Mouse (Mus musculus) left cerebral cortex, adult 9 months (tissue): ENCODE measurements around the gene Pbx1.
A peak's percentile ranks its signal among the peaks of the same experiment; 100 is the strongest.

ENCODE experiments used
- DNase-seq, 2 experiments: peaks; one replicate each; pipeline ENCODE4 v3.0.0; 2022; ENCODE audit warnings: low spot score in 2 of 2

The Pbx1 gene

DNA sequence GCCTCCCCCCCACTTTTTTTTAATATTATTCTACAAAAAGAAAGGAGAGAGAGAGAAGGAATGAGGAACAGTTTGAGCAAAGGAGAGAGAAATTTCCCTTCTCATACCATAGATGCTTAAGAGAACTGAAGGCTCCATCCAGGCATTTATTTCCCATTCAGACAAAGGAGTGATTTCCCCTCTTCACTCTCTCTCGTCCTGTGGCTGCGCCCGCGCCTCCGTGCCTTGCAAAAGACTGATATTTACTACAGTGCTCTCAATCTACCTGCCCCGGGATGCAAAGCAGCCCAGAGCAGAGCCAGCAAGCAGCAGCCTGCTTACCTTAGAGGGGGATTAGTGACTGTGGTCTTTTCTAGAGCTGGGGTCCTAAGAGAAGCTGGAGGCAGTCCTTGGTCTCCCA lies 131.6 kb downstream of the Pbx1 start:
- no peak for DNase-seq

DNA sequence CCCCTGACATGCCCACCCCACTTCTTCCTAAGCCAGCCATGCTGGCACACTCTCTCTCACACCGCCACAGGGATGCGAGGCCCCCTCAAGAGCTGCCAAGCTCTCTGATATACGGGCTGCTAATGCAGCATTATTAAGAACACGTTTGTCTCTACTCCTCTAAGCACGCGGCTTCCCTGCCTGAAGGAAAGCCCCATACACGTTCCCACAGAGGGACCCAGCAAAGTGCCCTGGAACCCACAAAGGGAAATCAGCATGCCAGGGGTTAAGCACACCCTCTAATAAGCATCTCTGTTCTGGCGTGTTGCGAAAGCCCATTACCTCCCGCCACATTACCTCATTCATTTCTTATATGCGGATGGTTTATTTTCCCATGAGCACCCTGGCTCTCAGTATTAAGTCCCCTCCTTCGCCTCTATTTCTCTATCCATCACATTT lies 132.1 kb downstream of the Pbx1 start:
- no peak for DNase-seq

GRCm38 (mm10) chr1:168299181-168299580 lies 132.9 kb downstream of the Pbx1 start:
- no peak for DNase-seq

DNA sequence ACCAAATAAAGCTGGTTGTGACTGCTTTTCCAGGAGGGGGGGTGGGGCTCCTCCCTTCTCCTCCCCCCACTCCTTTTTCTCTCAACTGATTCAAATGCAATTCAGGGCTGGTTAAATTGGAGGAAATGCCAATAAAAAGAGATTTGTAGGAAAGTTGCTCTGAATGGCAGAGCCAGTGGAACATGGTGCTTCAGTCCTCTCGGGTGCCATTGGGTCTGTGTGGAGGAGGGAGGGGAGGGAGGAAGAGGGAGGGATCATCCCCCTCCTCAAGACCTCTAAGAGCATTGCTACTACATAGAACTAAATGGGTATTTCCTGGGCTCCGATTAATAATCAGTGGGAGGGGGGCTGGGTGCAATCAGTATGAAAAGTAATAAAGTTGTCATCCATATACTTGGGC lies 135.8 kb downstream of the Pbx1 start:
- DNase-seq: no peak

DNA sequence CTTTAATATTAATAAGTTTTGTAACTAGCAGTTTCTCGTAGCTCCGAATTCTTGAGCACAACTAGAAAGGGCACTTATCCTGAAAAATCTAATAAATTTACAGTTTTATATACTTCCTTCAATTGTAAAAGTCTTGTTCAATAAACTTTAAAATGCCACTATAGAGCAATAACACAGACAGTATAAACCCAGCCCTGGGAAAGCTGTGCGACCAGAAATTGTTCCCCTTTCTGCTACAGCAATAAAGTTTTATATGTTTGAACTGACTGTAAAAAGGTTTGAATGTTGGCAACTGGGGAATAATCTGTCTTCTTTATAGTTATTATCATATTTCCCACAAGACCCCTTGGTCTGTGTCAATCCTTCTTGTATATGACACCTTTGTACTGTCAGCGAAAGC lies 136.3 kb downstream of the Pbx1 start:
- DNase-seq: no peak

- DNase-seq: no peak
These were observed 138.4 kb downstream of the Pbx1 start for GRCm38 (mm10) chr1:168293673-168294072.

- DNase-seq: no peak
These were observed 140.0 kb downstream of the Pbx1 start for GRCm38 (mm10) chr1:168292106-168292505.

GRCm38 (mm10) chr1:168291643-168292040 lies 140.4 kb downstream of the Pbx1 start:
- no peak for DNase-seq

- peak in 1 of 2 experiments; percentile 34 for DNase-seq
These were observed 140.9 kb downstream of the Pbx1 start for GRCm38 (mm10) chr1:168291001-168291642.

- DNase-seq: no peak
These were observed 141.7 kb downstream of the Pbx1 start for GRCm38 (mm10) chr1:168290236-168290985.

DNA sequence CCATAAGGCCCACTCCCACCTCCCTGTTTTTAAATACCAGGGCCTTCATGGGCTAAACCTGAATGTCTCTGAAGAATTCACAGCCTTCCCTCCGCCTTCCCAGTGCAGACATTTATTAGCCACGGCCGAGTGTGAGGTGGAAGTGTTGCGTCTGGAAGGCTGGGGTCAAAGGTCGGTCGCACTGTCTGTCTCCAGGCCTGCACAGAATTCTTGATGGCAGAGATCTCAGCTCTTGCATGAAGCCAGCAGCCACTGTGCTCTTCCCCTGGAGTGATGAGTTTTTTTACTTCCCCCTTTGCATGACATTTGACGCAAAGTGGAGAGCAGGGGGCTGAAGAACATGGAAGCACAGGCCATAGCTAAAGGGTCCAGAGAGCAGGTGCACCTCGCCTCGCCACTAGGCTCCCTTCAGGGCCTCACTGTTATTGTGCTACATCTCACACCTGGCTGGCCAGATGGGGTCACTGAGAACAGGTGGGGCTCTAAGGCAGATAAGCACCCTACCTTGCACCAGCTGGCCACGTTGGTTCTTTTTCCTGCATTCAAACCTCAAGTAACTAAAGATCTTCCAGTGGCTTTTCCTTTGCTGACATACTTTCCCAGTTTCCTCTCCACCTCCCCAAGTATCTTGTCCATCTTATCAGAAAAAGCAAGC lies 143.1 kb downstream of the Pbx1 start:
- no peak for DNase-seq

- peak in 1 of 2 experiments; percentile 67 for DNase-seq
These were observed 144.1 kb downstream of the Pbx1 start for GRCm38 (mm10) chr1:168287843-168288591.

DNA sequence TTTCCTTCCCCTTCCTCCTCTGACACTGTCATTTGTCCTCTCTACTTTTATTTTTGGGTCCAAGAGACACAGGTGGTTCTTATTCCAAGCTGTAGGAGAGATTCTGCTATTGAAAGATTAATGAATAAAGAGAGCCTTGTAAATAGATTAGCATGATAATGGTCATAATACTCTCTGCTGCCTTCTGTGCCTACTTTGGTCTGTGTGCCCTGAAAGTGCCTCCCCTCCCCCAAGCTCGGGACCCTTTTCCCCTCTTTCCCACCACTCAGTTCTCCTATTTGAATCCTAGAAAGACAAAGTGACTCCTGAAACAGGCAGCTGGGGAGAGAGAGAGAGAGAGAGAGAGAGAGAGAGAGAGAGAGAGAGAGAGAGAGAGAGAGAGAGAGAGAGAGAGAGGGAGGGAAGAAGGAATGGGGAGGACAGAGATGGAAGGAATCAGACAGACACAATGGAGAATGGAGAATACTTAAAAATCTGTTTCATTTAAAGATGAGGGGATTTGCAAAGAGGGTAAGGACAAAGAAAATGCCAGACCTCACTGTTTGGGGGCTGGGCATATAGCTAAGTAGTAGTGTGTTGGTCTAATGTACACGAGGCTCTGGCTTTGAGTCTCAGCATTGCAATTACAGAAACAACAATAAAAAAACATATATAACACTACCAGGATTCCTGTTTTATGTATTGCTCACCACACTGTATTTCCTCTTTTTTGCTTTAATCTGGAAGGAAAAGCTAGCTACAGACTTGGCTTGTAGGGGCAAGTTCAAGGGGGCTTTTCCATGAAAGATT lies 145.0 kb downstream of the Pbx1 start:
- no peak for DNase-seq

DNA sequence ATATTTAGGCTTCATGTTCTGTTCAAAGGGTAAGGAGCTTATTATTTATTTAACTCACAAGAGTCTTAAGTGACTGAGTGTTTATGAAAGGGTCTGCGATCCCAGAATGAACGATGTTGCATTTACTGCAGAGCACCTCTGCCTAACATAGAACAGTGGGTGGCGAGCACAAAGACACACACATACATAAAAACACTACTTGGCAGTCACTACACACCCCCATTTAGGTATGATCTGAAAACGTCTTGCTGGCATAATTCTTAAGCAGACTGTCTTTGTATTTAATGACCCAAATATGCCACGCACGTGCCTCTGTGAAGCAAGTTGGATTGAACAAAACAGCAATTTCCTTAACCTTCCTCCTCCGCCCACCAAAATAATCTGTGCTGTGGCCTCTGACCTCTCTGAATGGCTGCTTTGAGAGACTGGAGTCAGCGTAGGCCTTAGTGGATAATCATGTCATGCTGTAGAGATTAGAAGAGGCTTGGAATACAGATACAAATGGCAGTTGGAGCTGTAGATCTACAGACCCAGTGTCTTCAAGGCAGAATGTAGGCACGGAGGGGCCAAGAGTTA lies 147.4 kb downstream of the Pbx1 start:
- no peak for DNase-seq

- DNase-seq: no peak
These were observed 148.1 kb downstream of the Pbx1 start for GRCm38 (mm10) chr1:168283841-168284565.

- DNase-seq: no peak
These were observed 148.6 kb downstream of the Pbx1 start for GRCm38 (mm10) chr1:168283421-168283820.

GRCm38 (mm10) chr1:168275678-168276077 lies 156.4 kb downstream of the Pbx1 start:
- DNase-seq: no peak

- no peak for DNase-seq
These were observed 157.8 kb downstream of the Pbx1 start for GRCm38 (mm10) chr1:168274296-168274695.

GRCm38 (mm10) chr1:168272091-168272490 lies 160.0 kb downstream of the Pbx1 start:
- DNase-seq: no peak

GRCm38 (mm10) chr1:168271207-168271606 lies 160.9 kb downstream of the Pbx1 start:
- no peak for DNase-seq
